Mouse (Mus musculus): Measurements from ENCODE around the gene Hist1h1a. TPM values are rescaled to one million over a fixed set of nuclear protein-coding genes. Genes with fewer than 3 reads are reported as not detected.

Gene Hist1h1a
- not detected for polyA plus RNA-seq (2014; fragmentation: Illumina TruSeq; extraction: RNeasy Lipid Tissue Mini Kit (QIAGEN cat#74804); ENCODE audit: low read depth, low replicate concordance)

DNA sequence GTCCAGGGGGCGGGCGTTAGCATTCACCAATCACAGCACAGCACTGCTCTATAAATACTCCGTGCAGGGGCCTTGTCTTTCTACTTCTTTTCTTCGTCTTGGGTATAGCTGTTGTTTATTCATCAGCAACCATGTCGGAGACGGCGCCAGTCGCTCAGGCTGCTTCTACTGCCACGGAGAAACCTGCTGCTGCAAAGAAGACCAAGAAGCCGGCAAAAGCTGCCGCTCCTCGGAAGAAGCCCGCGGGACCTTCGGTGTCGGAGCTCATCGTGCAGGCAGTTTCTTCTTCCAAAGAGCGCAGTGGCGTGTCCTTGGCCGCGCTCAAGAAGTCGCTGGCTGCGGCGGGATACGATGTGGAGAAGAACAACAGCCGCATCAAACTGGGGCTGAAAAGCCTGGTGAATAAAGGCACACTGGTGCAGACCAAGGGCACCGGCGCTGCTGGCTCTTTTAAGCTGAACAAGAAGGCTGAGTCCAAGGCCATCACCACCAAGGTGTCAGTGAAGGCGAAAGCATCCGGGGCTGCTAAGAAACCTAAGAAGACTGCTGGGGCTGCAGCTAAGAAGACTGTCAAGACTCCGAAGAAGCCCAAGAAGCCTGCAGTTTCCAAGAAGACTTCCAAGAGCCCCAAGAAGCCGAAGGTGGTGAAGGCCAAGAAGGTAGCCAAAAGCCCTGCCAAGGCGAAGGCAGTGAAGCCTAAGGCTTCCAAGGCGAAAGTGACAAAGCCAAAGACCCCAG lies at the start of gene Hist1h1a:
TSS of gene Hist1h1a (plus strand) at position 81 of the 738 bp plus-strand sequence.

DNA sequence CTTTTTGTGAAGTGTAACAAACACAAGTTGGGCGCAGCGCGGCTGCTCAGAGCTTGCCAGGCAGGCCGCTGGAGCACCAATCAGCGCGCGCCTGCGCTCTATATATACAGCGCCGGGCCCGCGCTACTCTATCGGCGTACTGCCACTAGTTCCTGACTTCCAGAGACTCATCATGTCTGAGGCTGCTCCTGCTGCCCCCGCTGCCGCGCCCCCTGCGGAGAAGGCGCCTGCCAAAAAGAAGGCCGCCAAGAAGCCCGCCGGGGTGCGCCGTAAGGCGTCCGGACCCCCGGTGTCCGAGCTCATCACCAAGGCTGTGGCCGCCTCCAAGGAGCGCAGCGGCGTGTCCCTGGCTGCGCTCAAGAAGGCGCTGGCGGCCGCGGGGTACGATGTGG lies 24.8 kb upstream of the Hist1h1a start, which contains the start of gene Hist1h1c:
TSS of gene Hist1h1c (plus strand) at position 132 of the 392 bp plus-strand sequence.

GRCm38 (mm10) chr13:23745381-23746161 lies 17.9 kb upstream of the Hist1h1a start, which contains the start of gene Hist1h3c:
Gene Hist1h3c, minus strand, starts transcription at chr13:23745602.

GRCm38 (mm10) chr13:23746201-23747080 lies 17.0 kb upstream of the Hist1h1a start, which contains the start of gene Hist1h2bb:
Gene Hist1h2bb, plus strand, starts transcription at chr13:23746734.

DNA sequence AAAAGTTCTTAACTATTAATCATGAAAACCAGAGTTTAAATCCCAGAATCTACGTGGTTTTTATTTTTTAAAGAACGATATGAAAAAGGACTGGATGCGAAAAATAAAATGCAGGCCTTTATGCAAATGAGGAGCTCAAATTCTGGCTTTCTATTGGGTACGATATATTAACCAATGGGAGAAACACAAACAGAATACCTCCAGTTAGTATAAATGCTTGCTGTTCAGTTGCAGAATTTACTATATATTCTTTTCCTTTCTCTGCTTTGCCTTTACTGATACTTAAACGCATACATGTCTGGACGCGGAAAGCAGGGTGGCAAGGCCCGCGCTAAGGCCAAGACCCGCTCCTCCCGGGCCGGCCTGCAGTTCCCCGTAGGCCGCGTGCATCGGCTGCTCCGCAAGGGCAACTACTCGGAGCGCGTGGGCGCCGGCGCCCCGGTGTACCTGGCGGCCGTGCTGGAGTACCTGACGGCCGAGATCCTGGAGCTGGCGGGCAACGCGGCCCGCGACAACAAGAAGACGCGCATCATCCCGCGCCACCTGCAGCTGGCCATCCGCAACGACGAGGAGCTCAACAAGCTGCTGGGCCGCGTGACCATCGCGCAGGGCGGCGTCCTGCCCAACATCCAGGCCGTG lies 12.5 kb upstream of the Hist1h1a start, which contains the start of gene Hist1h2ab:
TSS of gene Hist1h2ab (plus strand) at position 288 of the 639 bp plus-strand sequence.

DNA sequence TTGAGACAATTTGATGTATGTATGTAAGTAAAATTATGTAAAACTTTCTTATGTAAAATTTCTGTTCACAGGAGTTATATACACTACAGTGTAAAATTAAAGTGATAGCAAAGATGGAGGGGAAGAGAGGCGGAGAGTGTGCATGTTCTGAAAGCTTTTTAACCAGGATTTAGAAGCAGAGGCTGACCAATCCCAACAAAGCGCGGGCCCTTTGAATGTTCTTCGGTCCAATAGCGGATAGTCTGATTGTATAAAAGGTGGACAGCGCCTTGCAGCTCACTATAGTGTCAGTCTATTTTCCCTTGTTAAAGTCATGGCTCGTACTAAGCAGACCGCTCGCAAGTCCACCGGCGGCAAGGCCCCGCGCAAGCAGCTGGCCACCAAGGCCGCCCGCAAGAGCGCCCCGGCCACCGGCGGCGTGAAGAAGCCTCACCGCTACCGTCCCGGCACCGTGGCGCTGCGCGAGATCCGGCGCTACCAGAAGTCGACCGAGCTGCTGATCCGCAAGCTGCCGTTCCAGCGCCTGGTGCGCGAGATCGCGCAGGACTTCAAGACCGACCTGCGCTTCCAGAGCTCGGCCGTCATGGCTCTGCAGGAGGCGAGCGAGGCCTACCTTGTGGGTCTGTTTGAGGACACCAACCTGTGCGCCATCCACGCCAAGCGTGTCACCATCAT lies 11.3 kb upstream of the Hist1h1a start, which contains the start of gene Hist1h3b:
TSS of gene Hist1h3b (plus strand) at position 201 of the 675 bp plus-strand sequence.

DNA sequence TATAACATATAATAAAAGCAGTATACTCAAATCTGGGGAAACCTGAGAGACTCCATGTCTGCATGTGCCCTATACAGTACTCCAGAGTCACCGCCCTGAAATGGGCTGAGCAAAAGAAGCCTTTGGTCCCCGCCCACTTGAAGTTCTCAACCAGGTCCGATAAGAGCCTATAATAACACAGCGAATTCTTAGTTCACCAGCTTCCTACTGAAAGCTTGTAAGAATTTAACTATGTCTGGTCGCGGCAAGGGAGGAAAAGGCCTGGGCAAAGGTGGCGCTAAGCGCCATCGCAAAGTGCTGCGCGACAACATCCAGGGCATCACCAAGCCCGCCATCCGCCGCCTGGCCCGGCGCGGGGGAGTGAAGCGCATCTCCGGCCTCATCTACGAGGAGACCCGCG lies 6.7 kb upstream of the Hist1h1a start, which contains the start of gene Hist1h4b:
TSS of gene Hist1h4b (plus strand) at position 224 of the 400 bp plus-strand sequence.

DNA sequence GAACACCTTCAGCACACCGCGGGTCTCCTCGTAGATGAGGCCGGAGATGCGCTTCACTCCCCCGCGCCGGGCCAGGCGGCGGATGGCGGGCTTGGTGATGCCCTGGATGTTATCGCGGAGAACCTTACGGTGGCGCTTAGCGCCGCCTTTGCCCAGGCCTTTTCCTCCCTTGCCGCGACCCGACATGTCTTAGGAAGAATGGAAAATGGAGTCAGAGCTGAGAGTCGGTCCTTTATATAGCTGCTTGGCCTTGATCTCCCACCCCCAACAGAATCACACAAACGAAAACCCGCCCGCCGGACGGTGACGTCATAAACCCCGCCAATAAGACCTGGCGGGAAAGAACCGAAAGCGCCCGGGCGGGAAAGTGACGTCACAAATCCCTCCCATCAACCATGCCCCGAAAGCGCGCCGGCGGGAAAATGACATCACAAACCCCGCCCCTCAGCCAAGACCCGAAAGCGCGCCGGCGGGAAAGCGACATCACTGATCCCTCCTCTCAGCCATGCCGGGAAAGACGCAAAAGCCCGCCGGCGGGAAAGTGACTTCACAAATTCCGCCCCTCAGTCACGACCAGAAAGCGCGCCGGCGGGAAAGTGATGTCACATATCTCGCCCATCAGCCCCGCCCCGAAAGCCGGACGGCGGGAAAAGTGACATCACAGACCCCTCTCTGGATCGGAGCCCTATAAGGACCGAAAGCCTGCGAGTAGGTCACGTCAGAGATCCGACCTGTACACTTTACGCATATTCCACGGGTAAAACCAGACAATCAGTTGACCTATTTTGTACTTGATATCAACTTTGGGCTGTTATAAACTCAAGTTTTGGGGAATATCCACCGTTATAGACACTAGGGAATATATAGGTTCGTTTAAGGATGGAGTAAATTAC lies 2.2 kb upstream of the Hist1h1a start, which contains the start of gene Hist1h4a:
TSS of gene Hist1h4a (minus strand) at position 259 of the 893 bp plus-strand sequence.

GRCm38 (mm10) chr13:23761871-23762821 lies 1.3 kb upstream of the Hist1h1a start, which contains the start of gene Hist1h3a:
Gene Hist1h3a, minus strand, starts transcription at chr13:23762386.

GRCm38 (mm10) chr13:23769613-23770012 lies 6.1 kb downstream of the Hist1h1a start, which contains the start of gene Trim38:
Gene Trim38, plus strand, starts transcription at chr13:23769913.

DNA sequence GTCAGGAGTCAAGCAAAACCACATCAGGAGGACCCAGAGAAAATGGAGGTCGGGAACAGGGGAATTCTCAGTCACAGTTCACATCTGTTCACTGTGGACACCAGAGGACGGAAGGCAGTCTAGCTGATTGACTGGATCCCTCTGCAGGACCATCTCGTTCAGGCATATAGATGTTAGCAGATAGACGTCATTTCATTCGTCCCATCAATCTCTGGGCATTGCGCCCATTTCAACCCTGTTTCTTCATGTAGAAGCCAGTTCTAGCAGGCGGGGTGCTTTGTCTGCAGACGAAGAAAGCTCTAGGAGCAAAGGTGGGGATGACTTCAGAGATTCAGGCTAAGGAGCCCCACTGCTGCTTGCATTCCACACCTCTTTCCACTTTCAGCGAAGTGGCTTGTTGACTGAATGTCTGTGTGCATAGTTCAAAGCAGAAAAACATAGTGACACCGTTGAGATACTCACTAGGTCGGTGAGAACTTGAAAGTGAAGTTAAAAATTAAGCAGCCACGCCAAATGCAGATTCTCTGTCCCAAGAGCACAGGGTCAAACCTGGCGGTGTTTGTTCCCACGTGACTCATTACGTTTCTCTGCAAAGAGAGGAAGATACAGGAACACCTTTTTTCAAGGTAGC lies 43.1 kb downstream of the Hist1h1a start, which contains the start of gene Slc17a2:
TSS of gene Slc17a2 (plus strand) at position 572 of the 631 bp plus-strand sequence.

Other genes with a start within 250 kb of the Hist1h1a start
- not detected for gene Hist1h4h, start 232.6 kb upstream of the Hist1h1a start, polyA plus RNA-seq (2014; fragmentation: Illumina TruSeq; extraction: RNeasy Lipid Tissue Mini Kit (QIAGEN cat#74804); ENCODE audit: low read depth, low replicate concordance)
- gene Hist1h2af, start 229.8 kb upstream of the Hist1h1a start, polyA plus RNA-seq (2014; fragmentation: Illumina TruSeq; extraction: RNeasy Lipid Tissue Mini Kit (QIAGEN cat#74804); ENCODE audit: low read depth, low replicate concordance), result not detected
- gene Hist1h3g, start 228.2 kb upstream of the Hist1h1a start, polyA plus RNA-seq (2014; fragmentation: Illumina TruSeq; extraction: RNeasy Lipid Tissue Mini Kit (QIAGEN cat#74804); ENCODE audit: low read depth, low replicate concordance), result not detected
- not detected for gene Hist1h2bh, start 220.3 kb upstream of the Hist1h1a start, polyA plus RNA-seq (2014; fragmentation: Illumina TruSeq; extraction: RNeasy Lipid Tissue Mini Kit (QIAGEN cat#74804); ENCODE audit: low read depth, low replicate concordance)
- not detected for gene Hist1h3f, start 219.6 kb upstream of the Hist1h1a start, polyA plus RNA-seq (2014; fragmentation: Illumina TruSeq; extraction: RNeasy Lipid Tissue Mini Kit (QIAGEN cat#74804); ENCODE audit: low read depth, low replicate concordance)
- not detected for gene Hist1h4f, start 212.0 kb upstream of the Hist1h1a start, polyA plus RNA-seq (2014; fragmentation: Illumina TruSeq; extraction: RNeasy Lipid Tissue Mini Kit (QIAGEN cat#74804); ENCODE audit: low read depth, low replicate concordance)
- 0.11 TPM for gene Hist1h1d, start 210.4 kb upstream of the Hist1h1a start, polyA plus RNA-seq (2014; fragmentation: Illumina TruSeq; extraction: RNeasy Lipid Tissue Mini Kit (QIAGEN cat#74804); ENCODE audit: low read depth, low replicate concordance)
- gene Hist1h3e, start 201.3 kb upstream of the Hist1h1a start, polyA plus RNA-seq (2014; fragmentation: Illumina TruSeq; extraction: RNeasy Lipid Tissue Mini Kit (QIAGEN cat#74804); ENCODE audit: low read depth, low replicate concordance), result not detected
- not detected for gene Hist1h2ae, start 192.4 kb upstream of the Hist1h1a start, polyA plus RNA-seq (2014; fragmentation: Illumina TruSeq; extraction: RNeasy Lipid Tissue Mini Kit (QIAGEN cat#74804); ENCODE audit: low read depth, low replicate concordance)
- gene Hist1h2bg, start 192.3 kb upstream of the Hist1h1a start, polyA plus RNA-seq (2014; fragmentation: Illumina TruSeq; extraction: RNeasy Lipid Tissue Mini Kit (QIAGEN cat#74804); ENCODE audit: low read depth, low replicate concordance), result not detected
- gene Hist1h2bf, start 189.5 kb upstream of the Hist1h1a start, polyA plus RNA-seq (2014; fragmentation: Illumina TruSeq; extraction: RNeasy Lipid Tissue Mini Kit (QIAGEN cat#74804); ENCODE audit: low read depth, low replicate concordance), result not detected
- not detected for gene Hist1h2ad, start 189.3 kb upstream of the Hist1h1a start, polyA plus RNA-seq (2014; fragmentation: Illumina TruSeq; extraction: RNeasy Lipid Tissue Mini Kit (QIAGEN cat#74804); ENCODE audit: low read depth, low replicate concordance)
- not detected for gene Hist1h3d, start 187.9 kb upstream of the Hist1h1a start, polyA plus RNA-seq (2014; fragmentation: Illumina TruSeq; extraction: RNeasy Lipid Tissue Mini Kit (QIAGEN cat#74804); ENCODE audit: low read depth, low replicate concordance)
- gene Hist1h4d, start 182.1 kb upstream of the Hist1h1a start, polyA plus RNA-seq (2014; fragmentation: Illumina TruSeq; extraction: RNeasy Lipid Tissue Mini Kit (QIAGEN cat#74804); ENCODE audit: low read depth, low replicate concordance), result not detected
- gene Hist1h2be, start 142.5 kb upstream of the Hist1h1a start, polyA plus RNA-seq (2014; fragmentation: Illumina TruSeq; extraction: RNeasy Lipid Tissue Mini Kit (QIAGEN cat#74804); ENCODE audit: low read depth, low replicate concordance), result 0.91 TPM
- gene Hist1h1e, start 141.1 kb upstream of the Hist1h1a start, polyA plus RNA-seq (2014; fragmentation: Illumina TruSeq; extraction: RNeasy Lipid Tissue Mini Kit (QIAGEN cat#74804); ENCODE audit: low read depth, low replicate concordance), result 0.24 TPM
- 0.28 TPM for gene Hist1h2ac, start 79.7 kb upstream of the Hist1h1a start, polyA plus RNA-seq (2014; fragmentation: Illumina TruSeq; extraction: RNeasy Lipid Tissue Mini Kit (QIAGEN cat#74804); ENCODE audit: low read depth, low replicate concordance)
- 16.4 TPM for gene Hist1h2bc, start 79.5 kb upstream of the Hist1h1a start, polyA plus RNA-seq (2014; fragmentation: Illumina TruSeq; extraction: RNeasy Lipid Tissue Mini Kit (QIAGEN cat#74804); ENCODE audit: low read depth, low replicate concordance)
- 0.91 TPM for gene Hist1h1t, start 67.9 kb upstream of the Hist1h1a start, polyA plus RNA-seq (2014; fragmentation: Illumina TruSeq; extraction: RNeasy Lipid Tissue Mini Kit (QIAGEN cat#74804); ENCODE audit: low read depth, low replicate concordance)
- 3.9 TPM for gene Hist1h4c, start 65.2 kb upstream of the Hist1h1a start, polyA plus RNA-seq (2014; fragmentation: Illumina TruSeq; extraction: RNeasy Lipid Tissue Mini Kit (QIAGEN cat#74804); ENCODE audit: low read depth, low replicate concordance)
- 13.3 TPM for gene Hfe, start 52.8 kb upstream of the Hist1h1a start, polyA plus RNA-seq (2014; fragmentation: Illumina TruSeq; extraction: RNeasy Lipid Tissue Mini Kit (QIAGEN cat#74804); ENCODE audit: low read depth, low replicate concordance)
- gene Hist1h1c, start 24.9 kb upstream of the Hist1h1a start, polyA plus RNA-seq (2014; fragmentation: Illumina TruSeq; extraction: RNeasy Lipid Tissue Mini Kit (QIAGEN cat#74804); ENCODE audit: low read depth, low replicate concordance), result 1.8 TPM
- not detected for gene Hist1h3c, start 18.1 kb upstream of the Hist1h1a start, polyA plus RNA-seq (2014; fragmentation: Illumina TruSeq; extraction: RNeasy Lipid Tissue Mini Kit (QIAGEN cat#74804); ENCODE audit: low read depth, low replicate concordance)
- not detected for gene Hist1h2bb, start 16.9 kb upstream of the Hist1h1a start, polyA plus RNA-seq (2014; fragmentation: Illumina TruSeq; extraction: RNeasy Lipid Tissue Mini Kit (QIAGEN cat#74804); ENCODE audit: low read depth, low replicate concordance)
- gene Hist1h2ab, start 12.5 kb upstream of the Hist1h1a start, polyA plus RNA-seq (2014; fragmentation: Illumina TruSeq; extraction: RNeasy Lipid Tissue Mini Kit (QIAGEN cat#74804); ENCODE audit: low read depth, low replicate concordance), result not detected
- gene Hist1h3b, start 11.4 kb upstream of the Hist1h1a start, polyA plus RNA-seq (2014; fragmentation: Illumina TruSeq; extraction: RNeasy Lipid Tissue Mini Kit (QIAGEN cat#74804); ENCODE audit: low read depth, low replicate concordance), result not detected
- not detected for gene Hist1h4b, start 6.7 kb upstream of the Hist1h1a start, polyA plus RNA-seq (2014; fragmentation: Illumina TruSeq; extraction: RNeasy Lipid Tissue Mini Kit (QIAGEN cat#74804); ENCODE audit: low read depth, low replicate concordance)
- 3.1 TPM for gene Hist1h4a, start 2.4 kb upstream of the Hist1h1a start, polyA plus RNA-seq (2014; fragmentation: Illumina TruSeq; extraction: RNeasy Lipid Tissue Mini Kit (QIAGEN cat#74804); ENCODE audit: low read depth, low replicate concordance)
- not detected for gene Hist1h3a, start 1.3 kb upstream of the Hist1h1a start, polyA plus RNA-seq (2014; fragmentation: Illumina TruSeq; extraction: RNeasy Lipid Tissue Mini Kit (QIAGEN cat#74804); ENCODE audit: low read depth, low replicate concordance)
- gene Trim38, start 6.2 kb downstream of the Hist1h1a start, polyA plus RNA-seq (2014; fragmentation: Illumina TruSeq; extraction: RNeasy Lipid Tissue Mini Kit (QIAGEN cat#74804); ENCODE audit: low read depth, low replicate concordance), result 4.5 TPM
- gene Slc17a2, start 43.3 kb downstream of the Hist1h1a start, polyA plus RNA-seq (2014; fragmentation: Illumina TruSeq; extraction: RNeasy Lipid Tissue Mini Kit (QIAGEN cat#74804); ENCODE audit: low read depth, low replicate concordance), result 0.25 TPM
- 0.57 TPM for gene Slc17a3, start 75.8 kb downstream of the Hist1h1a start, polyA plus RNA-seq (2014; fragmentation: Illumina TruSeq; extraction: RNeasy Lipid Tissue Mini Kit (QIAGEN cat#74804); ENCODE audit: low read depth, low replicate concordance)
- 0.53 TPM for gene Slc17a1, start 104.1 kb downstream of the Hist1h1a start, polyA plus RNA-seq (2014; fragmentation: Illumina TruSeq; extraction: RNeasy Lipid Tissue Mini Kit (QIAGEN cat#74804); ENCODE audit: low read depth, low replicate concordance)
- gene Slc17a4, start 151.3 kb downstream of the Hist1h1a start, polyA plus RNA-seq (2014; fragmentation: Illumina TruSeq; extraction: RNeasy Lipid Tissue Mini Kit (QIAGEN cat#74804); ENCODE audit: low read depth, low replicate concordance), result not detected
- not detected for gene Hist1h2ba, start 170.5 kb downstream of the Hist1h1a start, polyA plus RNA-seq (2014; fragmentation: Illumina TruSeq; extraction: RNeasy Lipid Tissue Mini Kit (QIAGEN cat#74804); ENCODE audit: low read depth, low replicate concordance)
- gene Hist1h2aa, start 170.8 kb downstream of the Hist1h1a start, polyA plus RNA-seq (2014; fragmentation: Illumina TruSeq; extraction: RNeasy Lipid Tissue Mini Kit (QIAGEN cat#74804); ENCODE audit: low read depth, low replicate concordance), result not detected
- 54.6 TPM for gene Scgn, start 227.5 kb downstream of the Hist1h1a start, polyA plus RNA-seq (2014; fragmentation: Illumina TruSeq; extraction: RNeasy Lipid Tissue Mini Kit (QIAGEN cat#74804); ENCODE audit: low read depth, low replicate concordance)

All from testis, adult 10 weeks (tissue).